Mouse (Mus musculus) hindbrain, embryonic 10.5 days (tissue): ENCODE data around the gene Sh2b2. TPM values are rescaled to one million over a fixed set of nuclear protein-coding genes. Genes with fewer than 3 reads are reported as not detected.
A peak's percentile ranks its signal among the peaks of the same experiment; 100 is the strongest.

Experiments
- DNase-seq: peaks from one replicate; pipeline ENCODE4 v3.0.0-alpha.2; 2017; ENCODE audit warnings: low spot score
- H3K27ac ChIP-seq: fragments of 300-500 bp; sonication (generic); 2 replicates; pipeline ENCODE4 v1.5.1; 2016; ENCODE audit warnings: mild to moderate bottlenecking, moderate library complexity
- H3K27me3 ChIP-seq: fragments of 300-500 bp; sonication (generic); 2 replicates; pipeline ENCODE4 v1.6.1; 2016; ENCODE audit warnings: mild to moderate bottlenecking; ENCODE audit not compliant: poor library complexity, insufficient read depth, severe bottlenecking
- H3K36me3 ChIP-seq: fragments of 300-500 bp; sonication (generic); 2 replicates; pipeline ENCODE4 v1.6.1; 2016; ENCODE audit warnings: mild to moderate bottlenecking, moderate library complexity
- H3K4me1 ChIP-seq: fragments of 300-500 bp; sonication (generic); replicated peaks from 2 replicates; pipeline ENCODE4 v1.6.1; 2016; ENCODE audit warnings: mild to moderate bottlenecking
- H3K4me3 ChIP-seq: fragments of 300-500 bp; sonication (generic); 2 replicates; pipeline ENCODE4 v1.5.1; 2016; ENCODE audit warnings: mild to moderate bottlenecking, moderate library complexity
- H3K9me3 ChIP-seq: fragments of 300-500 bp; sonication (generic); 2 replicates; pipeline ENCODE4 v1.6.1; 2016; ENCODE audit warnings: mild to moderate bottlenecking, moderate library complexity
- WGBS: fragments of 180-500 bp; shearing (Covaris S2); methylation state at CpG from one replicate; pipeline ENCODE4 v1.1.7; 2016; 5-methylcytosine and 5-hydroxymethylcytosine counted together
- polyA plus RNA-seq: library from polyadenylated mRNA; unstranded; fragments of >200 nt; fragmentation: Nextera tagmentation; extraction: Ambion mirVana; gene quantifications from 2 replicates; pipeline ENCODE4 v1.2.1, GENCODE M21; 2016

The Sh2b2 gene
- polyA plus RNA-seq, 1 experiment from 2014 or later: 17.3 TPM

DNA sequence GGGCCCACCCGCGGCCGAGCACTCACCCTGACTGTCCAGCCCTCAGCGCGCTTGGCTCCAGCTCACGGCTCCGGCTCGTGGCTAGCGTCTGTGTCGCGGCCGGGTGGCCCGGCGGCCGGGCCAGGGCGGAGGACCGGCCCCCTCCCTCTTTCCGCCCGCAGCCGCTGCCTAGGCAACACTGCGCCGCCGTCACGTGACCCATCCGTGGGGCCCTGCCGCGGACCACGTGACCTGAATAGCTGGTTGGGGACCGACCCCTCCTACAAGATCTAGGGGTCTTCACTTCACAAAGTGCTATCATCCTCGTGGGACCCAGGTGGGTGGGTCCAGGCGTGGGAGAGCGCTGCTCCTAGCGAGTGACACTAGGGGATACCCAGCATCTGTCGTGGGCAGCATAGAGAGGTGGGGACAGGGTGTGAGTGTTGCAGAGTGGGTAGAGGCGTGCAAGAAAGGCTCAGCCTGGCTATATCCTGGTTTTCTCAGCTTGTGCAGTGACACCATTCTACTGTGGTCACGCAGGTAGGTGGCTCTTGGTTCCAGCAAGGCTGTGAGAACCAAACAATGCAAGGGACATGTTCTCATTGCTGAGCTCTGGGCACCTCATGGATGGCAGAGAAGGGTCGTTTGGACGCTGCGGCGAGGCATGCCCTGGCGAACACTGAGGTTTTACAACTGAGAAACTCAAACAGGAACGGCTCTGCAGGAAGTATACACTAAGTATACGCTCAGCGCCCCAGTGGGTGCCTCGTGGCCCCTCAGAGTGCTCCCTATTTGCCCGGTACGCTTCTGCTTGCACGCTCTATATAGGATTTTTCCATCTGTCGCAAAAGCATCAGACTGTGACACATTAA lies 75.6 kb downstream of the Sh2b2 start, which contains the start of gene Orai2:
Gene Orai2 (minus strand): TSS at position 202 of the 851 bp plus-strand sequence.
- 7% methylated on average over 49 of the region's 49 CpGs for WGBS
- H3K4me1 ChIP-seq: peaks cover 22% of the 10 kb centered on the region
- peak; percentile 90 for DNase-seq
- H3K27ac ChIP-seq: peak within 1 kb of the TSS; percentile 86
- peak within 1 kb of the TSS; percentile 71 for H3K4me3 ChIP-seq
- 0 out of 2 replicates have a peak, but pooled peaks cover 9% of the 10 kb centered on the region for H3K36me3 ChIP-seq
- H3K27me3 ChIP-seq: peaks cover 8% of the 10 kb centered on the region; the same call in 1 of the 2 replicates
- peaks cover 7% of the 10 kb centered on the region for H3K9me3 ChIP-seq

DNA sequence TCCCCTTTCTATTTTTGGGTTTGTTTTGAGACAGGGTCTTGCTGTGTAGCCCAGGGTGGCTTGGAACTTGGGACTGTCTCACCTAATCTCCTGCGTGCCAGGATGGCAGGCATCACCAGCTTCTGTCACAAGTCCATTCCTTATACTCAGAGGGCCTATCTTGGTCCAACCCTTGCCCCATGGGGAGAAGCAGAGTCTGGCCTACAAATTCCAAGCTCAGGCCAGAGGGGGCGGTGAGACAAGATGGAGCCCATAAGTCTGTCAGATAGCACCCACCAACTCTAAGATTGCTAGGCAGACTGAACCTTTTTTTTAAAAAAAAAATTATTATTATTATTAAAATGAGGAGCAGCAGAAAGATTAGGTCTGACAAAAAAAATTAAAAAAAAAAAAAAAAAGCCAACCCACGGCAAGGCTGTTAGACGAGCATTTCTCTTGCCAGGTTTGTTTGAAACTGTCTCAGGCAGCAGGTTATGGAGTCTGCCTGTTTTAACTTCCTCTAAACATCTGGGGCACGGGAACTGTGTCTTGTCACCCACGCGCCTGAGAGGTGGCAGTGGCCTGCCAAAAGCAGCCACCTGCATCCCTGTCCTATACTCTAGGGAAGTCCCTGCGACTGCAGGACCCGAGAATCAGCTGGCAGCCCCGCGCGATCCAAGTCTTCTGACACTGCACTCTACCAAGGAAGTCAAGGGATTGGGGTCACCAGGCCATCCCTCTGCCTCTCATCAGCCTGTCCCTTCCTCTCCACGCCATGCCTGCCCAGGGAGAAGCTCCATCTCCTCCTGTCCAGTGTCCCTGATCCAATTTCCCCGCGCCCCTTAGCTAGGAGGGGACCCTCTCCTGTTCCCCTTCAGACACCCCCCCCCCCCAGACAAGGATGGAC lies 76.5 kb downstream of the Sh2b2 start:
- peak; percentile 64 for DNase-seq
- Histone ChIP-seq H3K27me3 (peaks cover 8% of the 10 kb centered on the region; the same call in 1 of the 2 replicates), H3K4me3 (peak overlapping the region; percentile 71), H3K27ac (peak overlapping the region; percentile 86), H3K4me1 (peaks cover 22% of the 10 kb centered on the region), H3K9me3 (peaks cover 4% of the 10 kb centered on the region; the same call in 1 of the 2 replicates), H3K36me3 (0 out of 2 replicates have a peak, but pooled peaks cover 9% of the 10 kb centered on the region)
- WGBS: 16% methylated on average over 15 of the region's 15 CpGs

Other genes with a start within 250 kb of the Sh2b2 start
- gene Upk3b, start 208.1 kb downstream of the Sh2b2 start, polyA plus RNA-seq: 0.09 and 0.26 TPM in 2 replicates
- gene Upk3bl, start 192.1 kb downstream of the Sh2b2 start, polyA plus RNA-seq: 1.1 and 1.8 TPM in 2 replicates
- gene Rasa4, start 162.6 kb downstream of the Sh2b2 start, polyA plus RNA-seq: 4.8 and 5.5 TPM in 2 replicates
- 288 and 292 TPM in 2 replicates for gene Polr2j, start 129.9 kb downstream of the Sh2b2 start, polyA plus RNA-seq
- gene Lrwd1, start 110.5 kb downstream of the Sh2b2 start, polyA plus RNA-seq: 54.3 and 59.7 TPM in 2 replicates
- gene Alkbh4, start 110.4 kb downstream of the Sh2b2 start, polyA plus RNA-seq: 25.1 and 25.7 TPM in 2 replicates
- gene Orai2, start 75.8 kb downstream of the Sh2b2 start, polyA plus RNA-seq: 8.5 and 10.9 TPM in 2 replicates
- 67.6 and 77.6 TPM in 2 replicates for gene Prkrip1, start 47.6 kb downstream of the Sh2b2 start, polyA plus RNA-seq